Mouse (Mus musculus): ENCODE results near the gene Olig1. TPM values are rescaled to one million over a fixed set of nuclear protein-coding genes. Genes with fewer than 3 reads are reported as not detected.
A peak's percentile ranks its signal among the peaks of the same experiment; 100 is the strongest.

Gene Olig1
- not detected for total RNA-seq (2021)

DNA sequence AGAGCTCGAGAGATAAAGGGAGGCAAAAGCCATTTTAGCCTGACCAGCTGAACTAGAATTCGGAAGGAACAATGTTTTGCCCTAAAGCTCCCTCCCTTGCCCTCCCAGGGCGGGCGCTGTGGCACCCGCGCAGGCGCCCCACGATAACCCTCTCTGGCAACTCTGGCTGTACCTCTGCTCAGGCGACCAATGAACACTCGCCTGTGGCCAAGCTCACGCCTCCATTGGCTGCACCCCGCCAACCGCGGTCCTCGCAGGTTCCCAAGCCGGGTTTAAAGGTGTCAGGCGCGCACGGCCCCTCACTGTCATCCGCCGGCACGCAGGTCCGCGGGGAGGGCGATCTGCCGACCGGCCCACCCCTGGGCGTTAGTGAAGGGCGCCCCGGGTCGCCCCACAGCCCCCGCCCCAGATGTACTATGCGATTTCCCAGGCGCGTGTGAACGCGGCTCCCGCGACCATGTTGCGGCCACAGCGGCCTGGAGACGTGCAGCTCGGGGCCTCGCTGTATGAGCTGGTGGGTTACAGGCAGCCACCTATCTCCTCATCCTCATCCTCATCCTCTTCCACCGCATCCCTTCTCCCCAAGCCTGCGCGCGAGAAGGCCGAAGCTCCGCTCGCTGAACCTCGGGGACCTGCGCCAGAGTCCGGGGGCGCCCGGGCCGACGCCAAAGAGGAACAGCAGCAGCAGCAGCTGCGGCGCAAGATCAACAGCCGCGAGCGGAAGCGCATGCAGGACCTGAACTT is at the start of gene Olig1:
TSS of gene Olig1 (plus strand) at position 305 of the 744 bp plus-strand sequence.
- intact Hi-C loops (cut with DNase I) = no loop called here
- peak; percentile 7 for DNase-seq (ENCODE audit: low spot score)

- no peak for DNase-seq (ENCODE audit: low spot score)
- intact Hi-C loops (cut with DNase I) = no loop called here
These were observed 47.4 kb upstream of the Olig1 start for GRCm38 (mm10) chr16:91222171-91222642.

DNA sequence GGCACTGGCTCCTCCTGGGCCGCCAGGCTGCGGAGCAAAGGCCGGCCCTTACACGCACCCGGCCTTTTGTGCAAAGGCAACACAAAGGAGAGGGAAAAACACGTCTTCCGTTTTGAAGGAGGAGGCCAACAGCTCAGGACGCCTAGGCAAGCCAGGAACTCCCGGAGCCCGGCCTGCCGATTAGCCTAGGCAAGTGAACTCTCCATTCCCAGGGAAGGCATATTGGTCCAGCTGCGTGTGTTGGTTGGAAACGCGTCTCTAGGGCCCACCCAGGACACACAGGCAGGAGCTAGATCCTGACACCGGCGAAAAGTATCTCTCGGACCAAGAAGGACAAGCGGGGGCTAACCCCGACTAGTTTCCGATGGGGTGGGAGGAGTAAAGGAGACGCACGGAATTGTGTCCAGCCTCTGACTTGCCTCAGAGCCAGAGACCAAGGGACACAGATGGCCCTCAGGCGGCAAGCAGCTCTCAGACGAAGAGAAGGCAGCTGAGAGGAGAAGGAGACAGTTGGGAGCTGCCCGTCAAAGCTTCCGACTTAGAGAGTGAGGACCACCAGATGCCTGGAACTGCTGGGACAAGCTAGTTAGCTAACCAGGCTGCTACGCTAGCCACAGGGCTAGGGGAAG is 46.8 kb upstream of the Olig1 start:
- intact Hi-C loops (cut with DNase I) = no loop called here
- DNase-seq (ENCODE audit: low spot score) = no peak

DNA sequence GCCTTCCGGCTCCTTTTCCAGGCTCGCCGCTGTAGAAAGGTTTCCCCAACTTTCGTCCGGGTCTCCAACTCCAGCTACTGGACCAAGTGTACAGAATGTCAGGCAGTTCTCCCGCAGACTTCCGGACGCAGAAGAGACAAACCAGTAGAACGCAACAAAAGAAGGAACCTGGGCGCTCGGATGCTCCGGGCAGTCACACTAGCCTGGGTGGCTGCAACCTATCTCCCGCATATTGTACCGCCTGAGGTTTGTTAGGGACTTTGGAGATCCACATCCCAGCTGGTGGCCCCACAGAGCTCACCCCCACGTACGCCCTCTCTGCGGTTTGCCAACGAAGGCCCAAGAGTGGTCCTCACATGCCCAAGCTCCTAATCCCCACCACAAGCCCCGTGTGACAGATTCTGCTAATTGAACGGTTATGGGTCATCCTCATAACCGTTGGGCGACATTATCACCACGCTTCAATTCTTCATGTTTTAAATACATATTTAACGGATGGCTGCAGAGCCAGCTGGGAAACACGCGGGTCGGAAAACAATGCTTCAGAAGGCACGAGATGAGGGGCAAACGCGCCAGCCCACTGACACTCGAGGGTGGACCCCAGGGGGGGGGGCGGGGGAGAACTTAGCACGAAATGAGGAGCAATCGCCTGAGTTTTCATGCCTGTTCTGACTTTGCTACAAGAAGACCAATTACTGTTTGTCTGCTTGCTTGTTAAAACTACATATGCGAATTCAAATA is 46.1 kb upstream of the Olig1 start:
- intact Hi-C loops (cut with DNase I) = no loop called here
- no peak for DNase-seq (ENCODE audit: low spot score)

- intact Hi-C loops (cut with DNase I) = no loop called here
- DNase-seq (ENCODE audit: low spot score) = no peak
These were observed 45.5 kb upstream of the Olig1 start for GRCm38 (mm10) chr16:91224068-91224402.

GRCm38 (mm10) chr16:91224481-91225232 is 44.9 kb upstream of the Olig1 start:
- intact Hi-C loops (cut with DNase I) = no loop called here
- no peak for DNase-seq (ENCODE audit: low spot score)

DNA sequence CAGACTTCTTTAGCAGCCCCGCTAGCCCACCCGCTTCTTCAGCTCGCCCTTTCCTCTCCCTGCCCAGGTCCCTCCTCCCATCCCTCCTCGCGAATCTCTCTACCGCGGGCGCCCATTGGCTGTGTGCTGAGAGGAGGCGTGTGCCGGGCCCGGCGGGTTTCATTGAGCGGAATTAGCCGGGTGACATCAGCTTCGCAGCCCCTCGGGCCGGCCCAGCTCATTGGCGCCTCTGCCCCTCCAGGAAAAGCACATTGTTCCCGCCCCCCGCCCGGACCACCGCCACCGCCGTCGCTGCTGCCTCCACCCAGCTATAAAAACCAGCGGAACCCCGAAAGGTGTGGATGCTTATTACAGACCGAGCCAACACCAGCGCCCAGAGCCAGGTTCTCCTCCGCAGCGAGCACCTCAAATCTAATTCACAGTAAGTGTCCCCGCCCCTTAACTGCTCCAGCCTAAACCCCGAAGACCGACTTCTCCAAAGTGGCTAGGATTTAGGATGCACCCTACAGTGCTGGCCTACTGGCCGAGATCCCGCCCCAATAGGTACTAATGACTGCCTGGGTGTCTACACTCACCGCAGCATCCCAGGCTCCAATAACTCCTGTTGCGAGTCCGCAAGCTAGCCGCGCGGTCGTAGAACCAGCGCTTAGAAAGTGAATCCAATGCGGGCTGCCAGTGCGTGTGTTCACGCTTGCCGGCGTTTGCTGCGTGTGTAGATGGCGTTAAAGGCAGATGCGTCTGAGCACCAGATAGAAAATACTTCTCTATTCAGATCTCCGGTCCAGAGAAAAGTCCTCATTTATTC is 44.1 kb upstream of the Olig1 start, which contains the start of gene Olig2:
TSS of gene Olig2 (plus strand) at position 225 of the 805 bp plus-strand sequence.
- intact Hi-C loops (cut with DNase I) = no loop called here
- DNase-seq (ENCODE audit: low spot score) = no peak

DNA sequence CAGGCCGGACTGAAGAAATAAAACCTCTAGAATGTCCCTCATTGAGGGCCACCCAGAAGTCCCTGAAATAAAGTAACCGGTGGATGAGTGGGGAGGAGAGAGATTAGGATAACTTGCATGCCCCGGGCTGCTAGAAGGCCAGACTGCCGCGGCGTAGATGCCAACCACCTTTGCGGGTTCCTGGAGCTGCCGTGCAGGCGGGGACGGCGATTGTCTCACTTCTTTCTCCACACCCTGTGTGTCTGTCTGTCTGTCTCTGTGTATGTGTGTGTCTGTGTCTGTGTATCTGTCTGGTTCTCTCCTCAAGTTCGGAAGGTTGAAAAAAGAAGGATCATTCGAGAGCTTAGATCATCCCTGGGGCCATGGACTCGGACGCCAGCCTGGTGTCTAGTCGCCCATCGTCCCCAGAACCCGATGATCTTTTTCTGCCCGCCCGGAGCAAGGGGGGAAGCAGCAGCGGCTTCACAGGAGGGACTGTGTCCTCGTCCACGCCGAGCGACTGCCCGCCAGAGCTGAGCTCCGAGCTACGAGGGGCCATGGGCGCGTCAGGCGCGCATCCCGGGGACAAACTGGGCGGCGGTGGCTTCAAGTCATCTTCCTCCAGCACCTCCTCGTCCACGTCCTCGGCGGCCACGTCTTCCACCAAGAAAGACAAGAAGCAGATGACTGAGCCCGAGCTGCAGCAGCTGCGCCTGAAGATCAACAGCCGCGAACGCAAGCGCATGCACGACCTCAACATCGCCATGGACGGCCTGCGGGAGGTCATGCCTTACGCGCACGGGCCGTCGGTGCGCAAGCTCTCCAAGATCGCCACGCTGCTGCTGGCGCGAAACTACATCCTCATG is 43.3 kb upstream of the Olig1 start:
- intact Hi-C loops (cut with DNase I) = no loop called here
- no peak for DNase-seq (ENCODE audit: low spot score)

DNA sequence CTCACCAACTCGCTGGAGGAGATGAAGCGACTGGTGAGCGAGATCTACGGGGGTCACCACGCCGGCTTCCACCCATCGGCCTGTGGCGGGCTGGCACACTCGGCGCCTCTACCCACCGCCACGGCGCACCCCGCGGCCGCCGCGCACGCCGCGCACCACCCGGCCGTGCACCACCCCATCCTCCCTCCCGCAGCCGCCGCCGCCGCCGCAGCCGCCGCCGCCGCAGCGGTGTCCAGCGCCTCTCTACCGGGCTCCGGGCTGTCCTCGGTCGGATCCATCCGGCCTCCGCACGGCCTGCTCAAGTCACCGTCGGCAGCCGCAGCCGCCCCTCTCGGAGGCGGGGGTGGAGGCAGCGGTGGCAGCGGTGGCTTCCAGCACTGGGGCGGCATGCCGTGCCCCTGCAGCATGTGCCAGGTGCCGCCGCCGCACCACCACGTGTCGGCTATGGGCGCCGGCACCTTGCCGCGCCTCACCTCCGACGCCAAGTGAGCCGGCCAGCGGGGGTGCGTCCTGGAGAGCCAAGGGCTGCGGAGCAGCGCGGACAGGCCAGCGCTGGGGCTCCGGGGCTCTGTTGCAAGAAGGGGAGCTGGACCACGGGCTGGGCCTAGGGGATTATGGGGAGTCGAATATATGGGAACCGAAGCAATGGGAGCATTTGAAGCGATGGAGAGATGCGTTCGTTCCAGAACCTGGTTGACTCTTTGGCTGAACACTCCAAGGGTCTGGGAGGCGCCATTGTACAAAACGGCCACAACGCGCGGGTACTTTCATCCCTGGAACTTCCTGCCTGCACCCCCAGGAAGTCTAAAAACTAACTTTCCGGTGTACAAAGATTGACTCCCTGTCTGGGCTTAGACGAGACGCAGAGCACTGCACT is 42.5 kb upstream of the Olig1 start:
- intact Hi-C loops (cut with DNase I) = no loop called here
- no peak for DNase-seq (ENCODE audit: low spot score)

DNA sequence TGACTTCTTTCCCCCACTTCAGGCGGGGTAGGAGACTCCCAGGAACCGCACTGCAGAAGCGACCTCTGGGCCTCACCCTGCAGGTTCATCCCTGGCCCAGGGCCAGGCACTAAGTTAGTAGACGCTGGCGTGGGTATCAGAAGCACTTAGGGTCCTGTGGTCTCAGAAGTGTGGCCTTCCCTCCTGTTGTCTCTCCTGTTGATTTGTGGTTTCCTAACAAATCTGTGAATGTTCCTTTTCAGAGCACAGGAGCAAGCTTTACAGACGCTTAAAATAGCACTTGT is 41.9 kb upstream of the Olig1 start:
- intact Hi-C loops (cut with DNase I) = no loop called here
- DNase-seq (ENCODE audit: low spot score) = no peak

- intact Hi-C loops (cut with DNase I) = no loop called here
These were observed 41.1 kb upstream of the Olig1 start for GRCm38 (mm10) chr16:91228238-91229071.

GRCm38 (mm10) chr16:91229072-91229348 is 40.6 kb upstream of the Olig1 start:
- no peak for DNase-seq (ENCODE audit: low spot score)
- intact Hi-C loops (cut with DNase I) = no loop called here

More at GRCm38 (mm10) chr16:91228238-91229071, 41.1 kb upstream of the Olig1 start:
- DNase-seq (ENCODE audit: low spot score) = no peak

DNA sequence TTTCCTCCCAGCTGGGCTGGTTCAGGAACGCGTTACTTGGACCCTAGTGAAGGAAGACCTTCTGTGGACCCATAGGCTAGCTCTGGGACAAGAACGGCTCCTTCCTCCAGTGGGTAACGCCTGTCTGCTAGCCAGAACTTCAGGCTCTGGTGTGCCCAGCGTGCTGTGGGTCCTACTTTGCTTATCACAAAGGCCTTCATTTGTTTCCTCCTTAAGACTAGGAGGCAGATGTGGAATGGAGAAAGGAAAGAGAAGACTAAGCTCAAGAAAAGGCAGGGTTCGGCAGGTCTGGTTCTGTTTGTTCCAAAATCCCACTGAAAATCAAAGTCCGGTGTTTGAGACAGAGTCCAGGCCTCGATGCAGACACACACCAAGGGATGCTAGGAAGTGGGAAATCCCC is 39.9 kb upstream of the Olig1 start:
- DNase-seq (ENCODE audit: low spot score) = no peak
- intact Hi-C loops (cut with DNase I) = no loop called here

- intact Hi-C loops (cut with DNase I) = no loop called here
- DNase-seq (ENCODE audit: low spot score) = no peak
These were observed 37.6 kb upstream of the Olig1 start for GRCm38 (mm10) chr16:91231781-91232469.

- intact Hi-C loops (cut with DNase I) = no loop called here
- no peak for DNase-seq (ENCODE audit: low spot score)
These were observed 36.9 kb upstream of the Olig1 start for GRCm38 (mm10) chr16:91232470-91233240.
